Comparison of ENCODE assay signal across 22 mouse cellular contexts in the genomic region with DNA sequence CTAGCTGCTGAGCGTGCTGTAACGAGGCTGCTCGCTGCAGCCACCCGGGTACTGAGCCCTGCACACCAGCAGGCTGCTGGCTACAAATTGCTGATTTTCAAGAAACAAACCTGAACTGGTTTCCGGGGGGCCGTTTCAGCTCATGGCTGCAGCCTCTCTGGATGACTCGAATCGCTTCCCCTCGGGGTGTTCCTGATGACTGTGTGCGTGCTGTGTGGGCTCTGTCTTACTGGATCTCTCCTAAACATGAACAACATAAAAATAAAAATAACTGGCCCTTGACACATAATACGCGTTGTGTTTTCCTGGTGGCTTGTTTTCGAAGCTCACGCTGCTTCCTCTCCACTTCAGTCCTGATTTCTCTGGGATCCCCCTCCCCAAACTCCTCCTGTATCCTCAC. TPM values are rescaled to one million over a fixed set of nuclear protein-coding genes. Genes with fewer than 3 reads are reported as not detected.
A peak's percentile ranks its signal among the peaks of the same experiment; 100 is the strongest.
DNase-seq lines count a peak whose midpoint lies in the region; ATAC-seq and TF ChIP-seq lines count a peak whose summit lies in the region.
"Had no signal": no experiment of that assay in that cellular context is flagged by ENCODE, and none has a peak within 500 bp of the region (broad histone marks: within the 10 kb centered on the region; RNA-seq: fewer than 3 reads in every experiment).

No protein-coding gene starts in this region.

- H3K9ac ChIP-seq in midbrain, embryonic 11.5 days (ENCODE audit: low read length) = no peak overlapping the region
- H3K9ac ChIP-seq in midbrain, embryonic 15.5 days = no peak overlapping the region
- H3K9ac ChIP-seq in intestine, postnatal 0 days (ENCODE audit: low read depth, low read length) = 0 out of 2 replicates have a peak overlapping the region, but pooled peaks have one; percentile 22
- H3K9ac ChIP-seq in stomach, embryonic 16.5 days (ENCODE audit: low read length) = peak overlapping the region; percentile 88
- H3K9ac ChIP-seq: forebrain, embryonic 15.5 days; hindbrain, embryonic 12.5 days; liver, embryonic 13.5 days had no signal

- WGBS in lung, adult 2 months = 23% methylated on average over 14 of the region's 14 CpGs
- 2% methylated on average over 14 of the region's 14 CpGs for WGBS in midbrain, embryonic 11.5 days
- WGBS in midbrain, embryonic 15.5 days = 2% methylated on average over 14 of the region's 14 CpGs
- 9% methylated on average over 14 of the region's 14 CpGs for WGBS in intestine, postnatal 0 days
- WGBS in stomach, embryonic 16.5 days = 15% methylated on average over 14 of the region's 14 CpGs

- no peak for TF ChIP-seq CTCF in lung, adult 2 months (IDR thresholded peaks at IDR 0.05; ENCODE audit: insufficient read depth, low read length)
- TF ChIP-seq CTCF in intestine, postnatal 0 days (IDR thresholded peaks at IDR 0.05; ENCODE audit: low read depth) = no peak

- H3K9me3 ChIP-seq in midbrain, embryonic 11.5 days (ENCODE audit: control insufficient read depth, low read length) = no peaks in the 10 kb centered on the region
- no peaks in the 10 kb centered on the region for H3K9me3 ChIP-seq in midbrain, embryonic 15.5 days
- H3K9me3 ChIP-seq in intestine, postnatal 0 days (ENCODE audit: control insufficient read depth) = no peaks in the 10 kb centered on the region
- H3K9me3 ChIP-seq in stomach, embryonic 16.5 days (replicated peaks; ENCODE audit: control insufficient read depth, low read length) = no peaks in the 10 kb centered on the region
- H3K9me3 ChIP-seq: forebrain, embryonic 15.5 days; liver, embryonic 13.5 days had no signal

- no peak overlapping the region for H3K4me2 ChIP-seq in midbrain, embryonic 11.5 days
- H3K4me2 ChIP-seq in midbrain, embryonic 15.5 days = no peak overlapping the region
- peak overlapping the region; percentile 84 for H3K4me2 ChIP-seq in intestine, postnatal 0 days (replicated peaks; ENCODE audit: low read depth)
- peak overlapping the region; percentile 67 for H3K4me2 ChIP-seq in stomach, embryonic 16.5 days (ENCODE audit: low read depth, low read length)
- H3K4me2 ChIP-seq: forebrain, embryonic 15.5 days; heart, embryonic 11.5 days; hindbrain, embryonic 12.5 days; liver, embryonic 13.5 days had no signal

- DNase-seq in lung, adult 2 months = no peak
- DNase-seq in lung, postnatal 14 days = no peak
- DNase-seq in midbrain, embryonic 11.5 days (ENCODE audit: low spot score, missing footprints) = peak; percentile 91
- no peak for DNase-seq in right cerebral cortex, postnatal 10 days (ENCODE audit: low spot score in 2 of 2)
- DNase-seq in thymus, postnatal 10 days (ENCODE audit: low spot score in 2 of 2) = no peak
- DNase-seq: adrenal gland, postnatal 25 days; cerebellum, adult 9-10 months; gastrocnemius, postnatal 10 days; kidney, postnatal 25 days; liver, embryonic 13.5 days; right cerebral cortex, postnatal 25 days; thymus, adult 2 months had no signal

- peak overlapping the region; percentile 55 for H3K4me3 ChIP-seq in lung, adult 2 months (replicated peaks; ENCODE audit: extremely low read depth, low read depth, low read length)
- no peak overlapping the region for H3K4me3 ChIP-seq in midbrain, embryonic 11.5 days (ENCODE audit: low read depth, low read length)
- no peak overlapping the region for H3K4me3 ChIP-seq in midbrain, embryonic 15.5 days
- peak overlapping the region; percentile 65 for H3K4me3 ChIP-seq in intestine, postnatal 0 days (ENCODE audit: low read depth, low read length)
- peak overlapping the region; percentile 70 for H3K4me3 ChIP-seq in stomach, embryonic 16.5 days (replicated peaks; ENCODE audit: low read length)
- H3K4me3 ChIP-seq: forebrain, embryonic 15.5 days; hindbrain, embryonic 12.5 days; layer of hippocampus, adult 2 months; liver, embryonic 13.5 days had no signal

- no peak for TF ChIP-seq POLR2A in lung, adult 2 months (IDR thresholded peaks at IDR 0.05; ENCODE audit: borderline replicate concordance, extremely low read depth, low read depth, low read length)

- ATAC-seq in midbrain, embryonic 11.5 days (ENCODE audit: low FRiP score) = no peak
- no peak for ATAC-seq in midbrain, embryonic 15.5 days (replicated peaks)
- no peak for ATAC-seq in intestine, postnatal 0 days
- ATAC-seq in stomach, embryonic 16.5 days (ENCODE audit: insufficient read depth, low FRiP score) = no peak
- ATAC-seq: forebrain, embryonic 15.5 days; inflammation-experienced regulatory T-cells, adult 6 months had no signal

- H3K36me3 ChIP-seq in midbrain, embryonic 11.5 days (ENCODE audit: control insufficient read depth, insufficient read depth, low read length) = no peaks in the 10 kb centered on the region
- H3K36me3 ChIP-seq in midbrain, embryonic 15.5 days (replicated peaks) = no peaks in the 10 kb centered on the region
- H3K36me3 ChIP-seq in intestine, postnatal 0 days (ENCODE audit: control insufficient read depth, insufficient read depth) = no peaks in the 10 kb centered on the region
- no peaks in the 10 kb centered on the region for H3K36me3 ChIP-seq in stomach, embryonic 16.5 days (ENCODE audit: control insufficient read depth, insufficient read depth, low read length)
- H3K36me3 ChIP-seq: forebrain, embryonic 15.5 days; hindbrain, embryonic 12.5 days; liver, embryonic 13.5 days had no signal

- H3K27me3 ChIP-seq in midbrain, embryonic 11.5 days (ENCODE audit: control insufficient read depth, insufficient read depth, low read length) = peaks cover 99% of the 10 kb centered on the region
- peaks cover 98% of the 10 kb centered on the region for H3K27me3 ChIP-seq in midbrain, embryonic 15.5 days (replicated peaks)
- peaks cover 85% of the 10 kb centered on the region for H3K27me3 ChIP-seq in intestine, postnatal 0 days (replicated peaks; ENCODE audit: control insufficient read depth, insufficient read depth, low read length)
- H3K27me3 ChIP-seq in stomach, embryonic 16.5 days (ENCODE audit: control insufficient read depth, insufficient read depth, low read length) = peaks cover 56% of the 10 kb centered on the region

- peaks cover 5% of the 10 kb centered on the region for H3K4me1 ChIP-seq in lung, adult 2 months (ENCODE audit: control insufficient read depth, insufficient read depth, low read length)
- peaks cover 11% of the 10 kb centered on the region for H3K4me1 ChIP-seq in midbrain, embryonic 11.5 days (ENCODE audit: control insufficient read depth, insufficient read depth, low read length)
- H3K4me1 ChIP-seq in midbrain, embryonic 15.5 days = peaks cover 11% of the 10 kb centered on the region
- no peaks in the 10 kb centered on the region for H3K4me1 ChIP-seq in intestine, postnatal 0 days (replicated peaks; ENCODE audit: control insufficient read depth, insufficient read depth, low read length)
- H3K4me1 ChIP-seq in stomach, embryonic 16.5 days (ENCODE audit: control insufficient read depth, insufficient read depth, low read length) = 0 out of 2 replicates have a peak, but pooled peaks cover under 1% of the 10 kb centered on the region

- H3K27ac ChIP-seq in midbrain, embryonic 11.5 days (ENCODE audit: low read depth, low read length) = no peak overlapping the region
- no peak overlapping the region for H3K27ac ChIP-seq in midbrain, embryonic 15.5 days
- no peak overlapping the region for H3K27ac ChIP-seq in intestine, postnatal 0 days (ENCODE audit: low read depth, low read length)
- H3K27ac ChIP-seq in stomach, embryonic 16.5 days (ENCODE audit: low read length) = peak overlapping the region; percentile 63
- H3K27ac ChIP-seq: forebrain, embryonic 15.5 days; hindbrain, embryonic 12.5 days; layer of hippocampus, adult 2 months; liver, embryonic 13.5 days; macrophage had no signal

RNA-seq across cellular contexts. Expression of gene Foxf1, which starts 5.5 kb away (rescaled TPM):
- 194 and 406 TPM in 2 replicates for polyA plus RNA-seq in lung, adult 2 months (2012; rRNA removed)
- polyA plus RNA-seq in midbrain, embryonic 11.5 days (2014; fragmentation: Nextera tagmentation; extraction: Ambion mirVana) = 0.17 and 0.20 TPM in 2 replicates
- polyA plus RNA-seq in midbrain, embryonic 15.5 days (2015; fragmentation: Nextera tagmentation; extraction: Ambion mirVana) = 1.0 and 1.6 TPM in 2 replicates
- 49.8 and 50.1 TPM in 2 replicates for polyA plus RNA-seq in intestine, postnatal 0 days (2015; fragmentation: Nextera tagmentation; extraction: Ambion mirVana)
- 98.1 and 101 TPM in 2 replicates for polyA plus RNA-seq in stomach, embryonic 16.5 days (2015; fragmentation: Nextera tagmentation; extraction: Ambion mirVana)

RNA-seq across cellular contexts. Expression of gene Mthfsd, which starts 29.5 kb away (rescaled TPM):
- 44.7 and 51.6 TPM in 2 replicates for polyA plus RNA-seq in lung, adult 2 months (2012; rRNA removed)
- 47.4 and 50.4 TPM in 2 replicates for polyA plus RNA-seq in midbrain, embryonic 11.5 days (2014; fragmentation: Nextera tagmentation; extraction: Ambion mirVana)
- polyA plus RNA-seq in midbrain, embryonic 15.5 days (2015; fragmentation: Nextera tagmentation; extraction: Ambion mirVana) = 51.1 and 52.3 TPM in 2 replicates
- 24.9 and 25.1 TPM in 2 replicates for polyA plus RNA-seq in intestine, postnatal 0 days (2015; fragmentation: Nextera tagmentation; extraction: Ambion mirVana)
- 51.1 and 57.5 TPM in 2 replicates for polyA plus RNA-seq in stomach, embryonic 16.5 days (2015; fragmentation: Nextera tagmentation; extraction: Ambion mirVana)

RNA-seq across cellular contexts. Expression of gene Foxc2, which starts 37.2 kb away (rescaled TPM):
- 1.4 and 1.6 TPM in 2 replicates for polyA plus RNA-seq in lung, adult 2 months (2012; rRNA removed)
- polyA plus RNA-seq in midbrain, embryonic 11.5 days (2014; fragmentation: Nextera tagmentation; extraction: Ambion mirVana) = 7.0 and 7.1 TPM in 2 replicates
- 4.2 and 5.2 TPM in 2 replicates for polyA plus RNA-seq in midbrain, embryonic 15.5 days (2015; fragmentation: Nextera tagmentation; extraction: Ambion mirVana)
- 0.48 and 0.60 TPM in 2 replicates for polyA plus RNA-seq in intestine, postnatal 0 days (2015; fragmentation: Nextera tagmentation; extraction: Ambion mirVana)
- polyA plus RNA-seq in stomach, embryonic 16.5 days (2015; fragmentation: Nextera tagmentation; extraction: Ambion mirVana) = 0.12 and 0.14 TPM in 2 replicates
- polyA plus RNA-seq: inflammation-experienced regulatory T-cells, adult 6 months; macrophage had no signal

RNA-seq across cellular contexts. Expression of gene Foxl1, which starts 49.0 kb away (rescaled TPM):
- polyA plus RNA-seq in lung, adult 2 months (2012; rRNA removed) = 2.5 and 3.0 TPM in 2 replicates
- polyA plus RNA-seq in midbrain, embryonic 11.5 days (2014; fragmentation: Nextera tagmentation; extraction: Ambion mirVana) = 0.46 and 0.79 TPM in 2 replicates
- polyA plus RNA-seq in midbrain, embryonic 15.5 days (2015; fragmentation: Nextera tagmentation; extraction: Ambion mirVana) = 0.12 and 0.18 TPM in 2 replicates
- polyA plus RNA-seq in intestine, postnatal 0 days (2015; fragmentation: Nextera tagmentation; extraction: Ambion mirVana) = 2.6 and 2.8 TPM in 2 replicates
- 3.4 and 4.0 TPM in 2 replicates for polyA plus RNA-seq in stomach, embryonic 16.5 days (2015; fragmentation: Nextera tagmentation; extraction: Ambion mirVana)
- polyA plus RNA-seq: inflammation-experienced regulatory T-cells, adult 6 months; macrophage; spleen, adult 2 months had no signal

Comparison
In these comparisons a context has a peak if more than half of its experiments do, and no peak if none do; other contexts are left out.
1. H3K4me3 ChIP-seq: peak in lung, adult 2 months (single experiment), intestine, postnatal 0 days (single experiment) and stomach, embryonic 16.5 days (single experiment); none in midbrain, embryonic 11.5 days (single experiment) and midbrain, embryonic 15.5 days (single experiment).
2. H3K4me2 ChIP-seq: peak in intestine, postnatal 0 days (single experiment) and stomach, embryonic 16.5 days (single experiment); none in midbrain, embryonic 11.5 days (single experiment) and midbrain, embryonic 15.5 days (single experiment).
3. H3K9ac ChIP-seq: peak in intestine, postnatal 0 days (single experiment) and stomach, embryonic 16.5 days (single experiment); none in midbrain, embryonic 11.5 days (single experiment) and midbrain, embryonic 15.5 days (single experiment).
4. RNA of gene Foxf1, which starts 5.5 kb away (polyA plus RNA-seq): 194 to 406 TPM in lung, adult 2 months, 98.1 to 101 TPM in stomach, embryonic 16.5 days and 49.8 to 50.1 TPM in intestine, postnatal 0 days; 1.0 to 1.6 TPM in midbrain, embryonic 15.5 days and 0.17 to 0.20 TPM in midbrain, embryonic 11.5 days; every median in the first group is over 10 times any median in the second.